Mouse (Mus musculus) heart, adult 2 months (tissue): ENCODE data around the gene Fhit. TPM values are rescaled to one million over a fixed set of nuclear protein-coding genes. Genes with fewer than 3 reads are reported as not detected.

ENCODE experiments used
- DNase-seq, 2 experiments: peaks; one replicate each; pipeline ENCODE4 v3.0.0; 2021
- H3K27ac ChIP-seq: fragments of 200-600 bp; 2 replicates; pipeline ENCODE4 v1.8.1; 2022
- H3K27me3 ChIP-seq: fragments of 200-500 bp; 2 replicates; pipeline ENCODE4 v1.6.1; 2012; ENCODE audit warnings: mild to moderate bottlenecking, low read length, inconsistent platforms, mixed read lengths; ENCODE audit not compliant: control insufficient read depth, insufficient read depth
- H3K36me3 ChIP-seq: fragments of 200-500 bp; 2 replicates; pipeline ENCODE4 v1.6.1; 2012; ENCODE audit warnings: low read length, inconsistent platforms; ENCODE audit not compliant: control insufficient read depth, insufficient read depth
- H3K4me1 ChIP-seq: fragments of 200-500 bp; 2 replicates; pipeline ENCODE4 v1.6.1; 2011; ENCODE audit warnings: low read length; ENCODE audit not compliant: control insufficient read depth, insufficient read depth
- H3K4me3 ChIP-seq: fragments of 200-600 bp; 2 replicates; pipeline ENCODE4 v1.8.1; 2022
- H3K79me2 ChIP-seq: fragments of 200-500 bp; replicated peaks from 2 replicates; pipeline ENCODE4 v1.6.1; 2012; ENCODE audit warnings: mild to moderate bottlenecking, inconsistent platforms, low read length, moderate library complexity, mixed read lengths; ENCODE audit not compliant: control insufficient read depth, insufficient read depth
- H3K9ac ChIP-seq: fragments of 200-500 bp; 2 replicates; pipeline ENCODE4 v1.6.1; 2012; ENCODE audit warnings: low read depth, mild to moderate bottlenecking, control low read depth, inconsistent platforms, low read length, mixed read lengths
- CTCF ChIP-seq: fragments of 200-600 bp; IDR thresholded peaks from 2 replicates; pipeline ENCODE4 v1.8.1; 2022; ENCODE audit warnings: antibody characterized with exemption, mild to moderate bottlenecking, moderate library complexity
- EP300 ChIP-seq: fragments of 200-500 bp; IDR thresholded peaks from 2 replicates; pipeline ENCODE4 v1.6.1; 2011; ENCODE audit warnings: low read depth, low read length, control low read depth; ENCODE audit not compliant: insufficient read depth
- POLR2A ChIP-seq: fragments of 200-500 bp; IDR thresholded peaks from 2 replicates; pipeline ENCODE4 v1.6.1; 2011; ENCODE audit warnings: mild to moderate bottlenecking, low read depth, low read length, control low read depth; ENCODE audit not compliant: insufficient read depth
- WGBS: fragments of 180-500 bp; shearing (Covaris S2); methylation state at CpG from one replicate; pipeline ENCODE4 v1.1.7; 2018; 5-methylcytosine and 5-hydroxymethylcytosine counted together
- intact Hi-C: fragments of 180-260 bp; cut with DNase I; formaldehyde crosslinking; loops from one replicate; pipeline ENCODE4 v1.15.1; 2025
- polyA plus RNA-seq: library from polyadenylated mRNA; depleted of rRNA; stranded (reverse); fragments of >200 nt; gene quantifications from 2 replicates; pipeline ENCODE4 v1.2.3, GENCODE M21; 2012
- total RNA-seq, 2 experiments: library from RNA; stranded (reverse); gene quantifications; 2 replicates each; pipeline ENCODE4 v1.2.3; 2021

Gene Fhit
- total and polyA plus RNA-seq, 3 experiments = 1.7 to 2.3 (median 1.7) TPM

DNA sequence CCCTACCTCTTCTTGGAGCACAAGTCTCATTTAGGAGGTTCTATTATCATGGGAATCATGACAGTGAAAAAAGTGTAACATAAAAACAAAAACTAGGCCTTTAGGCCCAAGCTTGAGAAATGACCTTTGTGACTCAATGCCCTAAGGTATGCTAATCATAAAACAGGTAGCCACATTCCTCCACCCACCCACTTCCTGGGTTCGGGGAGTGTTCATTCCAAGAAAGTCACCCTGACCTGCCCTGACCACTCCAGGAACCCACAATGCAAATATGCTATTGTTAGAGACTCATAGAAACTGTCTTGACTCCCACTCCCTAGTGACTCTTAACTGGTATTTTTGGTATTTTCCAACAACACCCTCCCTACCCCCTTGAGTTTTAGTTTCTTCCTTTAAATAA, 1492.1 kb downstream of the Fhit start:
- no peak overlapping the region for H3K9ac ChIP-seq
- H3K4me1 ChIP-seq = no peaks in the 10 kb centered on the region
- 52% methylated on average over 1 of the region's 1 CpGs for WGBS
- no peaks in the 10 kb centered on the region for H3K36me3 ChIP-seq
- no peak overlapping the region for H3K4me3 ChIP-seq
- H3K27me3 ChIP-seq = no peaks in the 10 kb centered on the region
- TF ChIP-seq EP300 = no peak
- TF ChIP-seq CTCF = no peak
- no peak for TF ChIP-seq POLR2A
- no peak for DNase-seq
- H3K27ac ChIP-seq = no peak overlapping the region
- intact Hi-C loops = no loop called here
- H3K79me2 ChIP-seq = no peaks in the 10 kb centered on the region

DNA sequence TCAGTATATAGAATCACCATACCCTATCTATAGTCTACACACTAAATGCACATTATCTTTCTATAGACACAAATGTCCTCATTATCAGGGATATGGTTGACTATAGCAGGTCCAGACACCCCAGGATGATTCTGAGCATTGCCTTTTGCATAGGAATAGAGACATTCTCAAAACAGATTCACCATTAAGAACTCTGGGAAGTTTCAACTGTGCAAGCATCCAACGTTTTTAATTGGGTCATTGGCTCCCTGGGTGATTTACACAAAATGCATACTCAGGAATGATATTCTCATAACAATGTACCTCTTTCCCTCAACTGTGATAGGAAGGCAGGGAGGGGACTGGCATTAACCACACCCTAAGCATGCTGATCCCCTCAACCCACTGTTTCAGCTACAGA, 1503.4 kb downstream of the Fhit start:
- Histone ChIP-seq H3K4me3 (no peak overlapping the region), H3K36me3 (no peaks in the 10 kb centered on the region), H3K27me3 (no peaks in the 10 kb centered on the region), H3K79me2 (no peaks in the 10 kb centered on the region), H3K9ac (no peak overlapping the region), H3K27ac (no peak overlapping the region), H3K4me1 (no peaks in the 10 kb centered on the region)
- 59% methylated on average over 1 of the region's 1 CpGs for WGBS
- intact Hi-C loops = no loop called here
- TF ChIP-seq EP300 (no peak), CTCF (no peak), POLR2A (no peak)
- DNase-seq = no peak

DNA sequence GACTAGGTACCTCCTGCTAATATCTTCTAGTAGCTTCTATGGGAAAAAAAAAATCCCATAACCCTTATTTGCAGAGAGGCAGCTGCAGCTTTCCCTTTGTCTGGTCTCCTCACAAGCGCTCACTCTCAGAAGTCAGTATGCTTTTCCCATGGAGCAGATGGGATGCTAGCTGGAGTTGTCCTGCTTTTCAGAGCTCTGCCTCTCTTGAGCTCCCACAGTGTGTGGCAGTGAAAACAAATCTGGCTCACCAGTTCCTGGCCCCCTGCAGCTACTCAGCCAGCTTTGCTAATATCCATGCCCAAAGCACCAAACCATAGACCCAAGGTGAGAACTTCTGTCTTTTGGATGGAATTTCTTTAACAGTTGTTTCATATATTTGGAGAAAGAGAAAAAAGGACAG, 1510.4 kb downstream of the Fhit start:
- H3K27me3 ChIP-seq = no peaks in the 10 kb centered on the region
- H3K36me3 ChIP-seq = no peaks in the 10 kb centered on the region
- no peak overlapping the region for H3K27ac ChIP-seq
- no peaks in the 10 kb centered on the region for H3K79me2 ChIP-seq
- WGBS = 83% methylated on average over 1 of the region's 1 CpGs
- DNase-seq = no peak
- H3K4me1 ChIP-seq = no peaks in the 10 kb centered on the region
- intact Hi-C loops = no loop called here
- TF ChIP-seq EP300 = no peak
- TF ChIP-seq CTCF = no peak
- no peak for TF ChIP-seq POLR2A
- no peak overlapping the region for H3K4me3 ChIP-seq
- H3K9ac ChIP-seq = no peak overlapping the region

DNA sequence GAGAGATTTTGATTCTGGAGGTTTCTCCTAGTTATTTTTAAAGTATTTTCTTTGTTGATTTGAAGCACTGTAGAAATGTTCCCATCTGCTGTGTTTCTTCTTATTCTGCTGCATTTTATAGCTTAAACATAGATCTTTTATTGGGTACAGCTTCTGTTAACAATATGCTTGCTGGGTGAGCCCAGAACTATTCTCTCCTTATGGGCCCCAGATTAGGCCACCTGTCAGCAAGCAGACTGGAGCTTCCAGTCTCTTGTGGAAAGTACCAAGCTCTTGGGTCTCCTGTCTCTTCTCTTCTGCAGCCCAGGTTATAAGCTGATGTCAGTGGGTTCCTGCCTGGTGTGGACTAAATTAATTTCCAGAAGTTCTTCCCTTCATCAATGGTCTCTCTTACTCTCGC, 1513.4 kb downstream of the Fhit start:
- 97% methylated on average over 1 of the region's 1 CpGs for WGBS
- Histone ChIP-seq H3K9ac (no peak overlapping the region), H3K27ac (no peak overlapping the region), H3K4me1 (no peaks in the 10 kb centered on the region), H3K4me3 (no peak overlapping the region), H3K27me3 (no peaks in the 10 kb centered on the region), H3K79me2 (no peaks in the 10 kb centered on the region), H3K36me3 (no peaks in the 10 kb centered on the region)
- DNase-seq = no peak
- intact Hi-C loops = no loop called here
- TF ChIP-seq POLR2A (no peak), EP300 (no peak), CTCF (no peak)

DNA sequence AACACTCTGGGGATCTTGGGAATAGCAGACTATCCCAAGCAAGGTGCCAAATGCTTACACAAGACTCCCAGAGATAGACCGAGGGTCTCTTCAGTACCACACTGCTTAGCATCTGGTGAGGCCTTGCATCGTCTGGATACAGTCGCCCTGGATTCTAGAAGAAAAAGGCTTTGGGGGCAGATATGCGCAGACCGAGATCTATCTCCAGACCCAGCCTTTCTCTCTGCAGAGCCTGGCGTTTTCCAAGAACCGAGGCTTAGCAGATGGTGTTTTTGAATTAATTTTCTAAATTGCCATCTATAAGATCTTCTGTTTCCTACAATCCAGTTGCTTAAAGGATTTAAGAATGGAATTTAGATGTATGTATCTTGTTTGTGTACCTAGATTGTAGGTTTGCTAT, 1515.6 kb downstream of the Fhit start:
- no peak overlapping the region for H3K9ac ChIP-seq
- no peak for TF ChIP-seq EP300
- TF ChIP-seq CTCF = no peak
- no peak for TF ChIP-seq POLR2A
- H3K4me1 ChIP-seq = no peaks in the 10 kb centered on the region
- H3K79me2 ChIP-seq = no peaks in the 10 kb centered on the region
- H3K36me3 ChIP-seq = no peaks in the 10 kb centered on the region
- 82% methylated on average over 7 of the region's 7 CpGs for WGBS
- H3K27ac ChIP-seq = no peak overlapping the region
- intact Hi-C loops = no loop called here
- no peak overlapping the region for H3K4me3 ChIP-seq
- H3K27me3 ChIP-seq = no peaks in the 10 kb centered on the region
- DNase-seq = no peak

DNA sequence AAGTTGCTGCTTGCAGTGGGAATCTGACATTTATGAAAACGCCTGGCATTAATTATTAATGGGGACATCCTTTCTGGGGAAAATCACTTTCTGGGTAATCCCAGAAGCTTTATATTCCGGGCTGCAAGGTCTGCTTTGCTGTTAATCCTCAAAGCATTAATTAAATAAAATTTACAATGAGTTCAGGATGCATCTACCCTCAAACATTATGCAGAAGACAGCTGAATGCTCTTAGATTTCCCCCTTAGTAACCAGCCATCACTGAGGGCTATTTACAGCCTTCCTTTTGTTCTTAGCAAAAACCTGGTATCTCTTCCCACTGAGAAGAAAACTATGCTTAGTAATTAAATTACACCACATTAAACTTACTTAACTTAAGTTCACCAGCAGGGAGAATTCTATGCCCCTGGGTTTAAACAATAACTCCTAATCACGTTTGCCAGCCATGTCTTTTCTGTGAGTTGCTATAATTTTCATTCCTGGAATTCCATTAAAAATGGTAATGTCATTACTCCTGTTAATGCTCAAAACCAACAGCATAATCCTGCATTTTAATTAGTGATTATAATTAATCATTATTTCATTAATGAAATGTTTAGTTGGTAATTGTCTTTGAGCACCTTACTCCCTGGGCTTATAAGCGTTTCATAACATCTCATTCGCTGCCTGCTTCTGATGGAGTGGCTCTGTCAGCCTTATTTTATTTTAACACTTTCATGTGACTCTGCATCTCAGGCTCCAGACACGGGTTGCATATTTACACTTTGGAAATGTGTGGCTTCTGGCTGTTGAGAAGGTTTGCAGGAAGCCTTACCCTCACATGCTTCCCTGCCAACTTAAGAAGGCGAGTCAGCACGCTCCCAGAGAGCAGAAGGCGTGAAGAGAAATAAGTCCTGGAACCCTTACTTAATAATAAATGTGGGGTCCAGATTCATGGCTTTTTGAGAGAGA, 1517.3 kb downstream of the Fhit start:
- intact Hi-C loops = no loop called here
- 63% methylated on average over 9 of the region's 9 CpGs for WGBS

More for the DNA sequence above, 1517.3 kb downstream of the Fhit start:
- no peak overlapping the region for H3K9ac ChIP-seq
- H3K27ac ChIP-seq = no peak overlapping the region
- no peak for DNase-seq
- H3K27me3 ChIP-seq = no peaks in the 10 kb centered on the region
- no peak for TF ChIP-seq POLR2A
- no peak for TF ChIP-seq CTCF
- TF ChIP-seq EP300 = no peak
- no peaks in the 10 kb centered on the region for H3K4me1 ChIP-seq
- no peaks in the 10 kb centered on the region for H3K36me3 ChIP-seq
- no peak overlapping the region for H3K4me3 ChIP-seq
- no peaks in the 10 kb centered on the region for H3K79me2 ChIP-seq
